Mouse (Mus musculus): Measurements from ENCODE around the gene Gpr89. TPM values are rescaled to one million over a fixed set of nuclear protein-coding genes. Genes with fewer than 3 reads are reported as not detected.

Gene Gpr89
- 23.2 and 25.5 TPM in 2 replicates for polyA plus RNA-seq (2015; fragmentation: Nextera tagmentation; extraction: Ambion mirVana)

GRCm38 (mm10) chr3:96904851-96905541 is at the start of gene Gpr89:
Gene Gpr89 (minus strand): TSS chr3:96905346.

GRCm38 (mm10) chr3:96925920-96926319 is 20.8 kb upstream of the Gpr89 start, which contains the start of gene Gja8:
Gene Gja8 (minus strand): TSS chr3:96926020.

GRCm38 (mm10) chr3:96904393-96904792 is 753 bp downstream of the Gpr89 start, which contains the start of gene Gja5:
Gene Gja5 (plus strand): TSS chr3:96904693.

GRCm38 (mm10) chr3:96828984-96829383 is 76.2 kb downstream of the Gpr89 start, which contains the start of the genes Pdzk1 and Cd160:
Gene Pdzk1 (plus strand): TSS chr3:96829284.
Gene Cd160 (minus strand): TSS chr3:96829351.

Other genes starting within 250 kb of the Gpr89 start
- gene Ankrd35, start 235.2 kb downstream of the Gpr89 start, polyA plus RNA-seq (2015; fragmentation: Nextera tagmentation; extraction: Ambion mirVana) = 1.6 and 2.3 TPM in 2 replicates
- 21.6 and 23.0 TPM in 2 replicates for gene Pias3, start 209.0 kb downstream of the Gpr89 start, polyA plus RNA-seq (2015; fragmentation: Nextera tagmentation; extraction: Ambion mirVana)
- 2.8 and 3.1 TPM in 2 replicates for gene Nudt17, start 196.8 kb downstream of the Gpr89 start, polyA plus RNA-seq (2015; fragmentation: Nextera tagmentation; extraction: Ambion mirVana)
- gene Polr3c, start 177.7 kb downstream of the Gpr89 start, polyA plus RNA-seq (2015; fragmentation: Nextera tagmentation; extraction: Ambion mirVana) = 20.9 TPM in 2 replicates
- 42.0 and 48.3 TPM in 2 replicates for gene Rnf115, start 177.7 kb downstream of the Gpr89 start, polyA plus RNA-seq (2015; fragmentation: Nextera tagmentation; extraction: Ambion mirVana)
- not detected in 2 replicates for gene Pdzk1, start 76.1 kb downstream of the Gpr89 start, polyA plus RNA-seq (2015; fragmentation: Nextera tagmentation; extraction: Ambion mirVana)
- 0.08 and 0.09 TPM in 2 replicates for gene Cd160, start 76.0 kb downstream of the Gpr89 start, polyA plus RNA-seq (2015; fragmentation: Nextera tagmentation; extraction: Ambion mirVana)
- 7.7 and 9.9 TPM in 2 replicates for gene Gja5, start 653 bp downstream of the Gpr89 start, polyA plus RNA-seq (2015; fragmentation: Nextera tagmentation; extraction: Ambion mirVana)
- gene Gja8, start 20.7 kb upstream of the Gpr89 start, polyA plus RNA-seq (2015; fragmentation: Nextera tagmentation; extraction: Ambion mirVana) = 0.01 TPM in 1 of 2 replicates, not detected in the other